Mouse (Mus musculus): ENCODE results near the gene Inpp5b. TPM values are rescaled to one million over a fixed set of nuclear protein-coding genes. Genes with fewer than 3 reads are reported as not detected.

Inpp5b gene
- polyA plus RNA-seq, 1 experiment from 2014 or later, result 26.1 TPM

GRCm38 (mm10) chr4:124808511-124808910 lies 66.9 kb downstream of the Inpp5b start:
- Histone ChIP-seq H3K36me3 (peaks cover 27% of the 10 kb centered on the region), H3K27ac (replicated peaks) (no peak overlapping the region), H3K9ac (no peak overlapping the region), H3K4me1 (replicated peaks) (peaks cover 12% of the 10 kb centered on the region), H3K27me3 (no peaks in the 10 kb centered on the region), H3K4me2 (no peak overlapping the region), H3K4me3 (no peak overlapping the region), H3K9me3 (no peaks in the 10 kb centered on the region)
- ATAC-seq (ENCODE audit: low FRiP score, low read depth), result no peak
- 85% methylated on average over 5 of the region's 5 CpGs for WGBS

- no peak for ATAC-seq (ENCODE audit: low FRiP score, low read depth)
- whole genome bisulfite sequencing, result 88% methylated on average over 9 of the region's 9 CpGs
These were observed 67.7 kb downstream of the Inpp5b start for GRCm38 (mm10) chr4:124809136-124809883.

GRCm38 (mm10) chr4:124810056-124810455 lies 68.4 kb downstream of the Inpp5b start:
- H3K9ac ChIP-seq, result no peak overlapping the region

More at GRCm38 (mm10) chr4:124809136-124809883, 67.7 kb downstream of the Inpp5b start:
- Histone ChIP-seq H3K4me2 (no peak overlapping the region), H3K4me1 (replicated peaks) (peaks cover 10% of the 10 kb centered on the region), H3K4me3 (no peak overlapping the region), H3K27me3 (no peaks in the 10 kb centered on the region), H3K9ac (no peak overlapping the region), H3K27ac (replicated peaks) (no peak overlapping the region), H3K9me3 (no peaks in the 10 kb centered on the region), H3K36me3 (peaks cover 27% of the 10 kb centered on the region)

GRCm38 (mm10) chr4:124811347-124811975 lies 69.8 kb downstream of the Inpp5b start:
- H3K9ac ChIP-seq, result no peak overlapping the region
- no peak for ATAC-seq (ENCODE audit: low FRiP score, low read depth)
- no peak overlapping the region for H3K4me3 ChIP-seq
- H3K4me2 ChIP-seq, result no peak overlapping the region
- no peaks in the 10 kb centered on the region for H3K27me3 ChIP-seq
- H3K9me3 ChIP-seq, result no peaks in the 10 kb centered on the region
- H3K36me3 ChIP-seq, result peaks cover 7% of the 10 kb centered on the region
- peaks cover 10% of the 10 kb centered on the region for H3K4me1 ChIP-seq (replicated peaks)
- 10% methylated on average over 9 of the region's 9 CpGs for WGBS
- 0 out of 2 replicates have a peak overlapping the region, but pooled peaks have one; percentile 22 for H3K27ac ChIP-seq (replicated peaks)

More at GRCm38 (mm10) chr4:124810056-124810455, 68.4 kb downstream of the Inpp5b start:
- 92% methylated on average over 7 of the region's 7 CpGs for WGBS
- Histone ChIP-seq H3K9me3 (no peaks in the 10 kb centered on the region), H3K36me3 (peaks cover 21% of the 10 kb centered on the region), H3K4me1 (replicated peaks) (peaks cover 10% of the 10 kb centered on the region), H3K4me3 (no peak overlapping the region), H3K4me2 (no peak overlapping the region), H3K27ac (replicated peaks) (no peak overlapping the region), H3K27me3 (no peaks in the 10 kb centered on the region)
- no peak for ATAC-seq (ENCODE audit: low FRiP score, low read depth)

- H3K36me3 ChIP-seq, result peaks cover 2% of the 10 kb centered on the region
- H3K27ac ChIP-seq (replicated peaks), result no peak overlapping the region
- H3K4me2 ChIP-seq, result no peak overlapping the region
- H3K9ac ChIP-seq, result no peak overlapping the region
- H3K9me3 ChIP-seq, result no peaks in the 10 kb centered on the region
- WGBS, result 88% methylated on average over 11 of the region's 11 CpGs
- no peaks in the 10 kb centered on the region for H3K27me3 ChIP-seq
- no peak for ATAC-seq (ENCODE audit: low FRiP score, low read depth)
- no peak overlapping the region for H3K4me3 ChIP-seq
- peaks cover 8% of the 10 kb centered on the region for H3K4me1 ChIP-seq (replicated peaks)
These were observed 74.3 kb downstream of the Inpp5b start for GRCm38 (mm10) chr4:124815901-124816300.

- ATAC-seq (ENCODE audit: low FRiP score, low read depth), result peak; percentile 79; the same call in 1 of the 2 replicates
These were observed 76.2 kb downstream of the Inpp5b start for GRCm38 (mm10) chr4:124817803-124818202.

GRCm38 (mm10) chr4:124818832-124819231 lies 77.2 kb downstream of the Inpp5b start:
- 95% methylated on average over 4 of the region's 4 CpGs for WGBS
- Histone ChIP-seq H3K9ac (no peak overlapping the region), H3K27ac (replicated peaks) (no peak overlapping the region), H3K36me3 (peaks cover 27% of the 10 kb centered on the region), H3K4me3 (no peak overlapping the region), H3K4me2 (no peak overlapping the region), H3K27me3 (no peaks in the 10 kb centered on the region), H3K9me3 (no peaks in the 10 kb centered on the region), H3K4me1 (replicated peaks) (no peaks in the 10 kb centered on the region)
- ATAC-seq (ENCODE audit: low FRiP score, low read depth), result no peak

More at GRCm38 (mm10) chr4:124817803-124818202, 76.2 kb downstream of the Inpp5b start:
- 31% methylated on average over 6 of the region's 6 CpGs for WGBS
- Histone ChIP-seq H3K36me3 (peaks cover 17% of the 10 kb centered on the region), H3K4me3 (no peak overlapping the region), H3K4me1 (replicated peaks) (no peaks in the 10 kb centered on the region), H3K27ac (replicated peaks) (no peak overlapping the region), H3K27me3 (no peaks in the 10 kb centered on the region), H3K4me2 (no peak overlapping the region), H3K9ac (no peak overlapping the region), H3K9me3 (no peaks in the 10 kb centered on the region)

- Histone ChIP-seq H3K27me3 (no peaks in the 10 kb centered on the region), H3K4me2 (no peak overlapping the region), H3K27ac (replicated peaks) (no peak overlapping the region), H3K9me3 (no peaks in the 10 kb centered on the region), H3K4me1 (replicated peaks) (no peaks in the 10 kb centered on the region), H3K9ac (no peak overlapping the region), H3K4me3 (no peak overlapping the region), H3K36me3 (peaks cover 42% of the 10 kb centered on the region)
- WGBS, result 93% methylated on average over 6 of the region's 6 CpGs
- no peak for ATAC-seq (ENCODE audit: low FRiP score, low read depth)
These were observed 83.3 kb downstream of the Inpp5b start for GRCm38 (mm10) chr4:124824967-124825366.

GRCm38 (mm10) chr4:124825371-124825965 lies 83.8 kb downstream of the Inpp5b start:
- Histone ChIP-seq H3K4me1 (replicated peaks) (no peaks in the 10 kb centered on the region), H3K9ac (no peak overlapping the region), H3K4me3 (no peak overlapping the region), H3K36me3 (peaks cover 46% of the 10 kb centered on the region), H3K4me2 (no peak overlapping the region), H3K27me3 (no peaks in the 10 kb centered on the region), H3K27ac (replicated peaks) (no peak overlapping the region), H3K9me3 (no peaks in the 10 kb centered on the region)
- no peak for ATAC-seq (ENCODE audit: low FRiP score, low read depth)
- WGBS, result 96% methylated on average over 21 of the region's 21 CpGs

- H3K9ac ChIP-seq, result no peak overlapping the region
- no peak overlapping the region for H3K4me3 ChIP-seq
- no peak overlapping the region for H3K4me2 ChIP-seq
- WGBS, result 87% methylated on average over 5 of the region's 5 CpGs
- H3K4me1 ChIP-seq (replicated peaks), result no peaks in the 10 kb centered on the region
- no peaks in the 10 kb centered on the region for H3K27me3 ChIP-seq
- H3K36me3 ChIP-seq, result peaks cover 33% of the 10 kb centered on the region
- no peak overlapping the region for H3K27ac ChIP-seq (replicated peaks)
- no peak for ATAC-seq (ENCODE audit: low FRiP score, low read depth)
- H3K9me3 ChIP-seq, result no peaks in the 10 kb centered on the region
These were observed 88.0 kb downstream of the Inpp5b start for GRCm38 (mm10) chr4:124829671-124830070.

GRCm38 (mm10) chr4:124832796-124833195 lies 91.1 kb downstream of the Inpp5b start:
- no peak overlapping the region for H3K4me2 ChIP-seq
- peaks cover 30% of the 10 kb centered on the region for H3K36me3 ChIP-seq
- H3K27ac ChIP-seq (replicated peaks), result no peak overlapping the region
- ATAC-seq (ENCODE audit: low FRiP score, low read depth), result no peak
- WGBS, result 95% methylated on average over 10 of the region's 10 CpGs
- H3K4me1 ChIP-seq (replicated peaks), result no peaks in the 10 kb centered on the region
- H3K27me3 ChIP-seq, result no peaks in the 10 kb centered on the region
- no peaks in the 10 kb centered on the region for H3K9me3 ChIP-seq
- H3K9ac ChIP-seq, result no peak overlapping the region
- no peak overlapping the region for H3K4me3 ChIP-seq

GRCm38 (mm10) chr4:124838035-124838700 lies 96.5 kb downstream of the Inpp5b start:
- Histone ChIP-seq H3K4me1 (replicated peaks) (no peaks in the 10 kb centered on the region), H3K9ac (no peak overlapping the region), H3K27ac (replicated peaks) (no peak overlapping the region), H3K27me3 (no peaks in the 10 kb centered on the region), H3K9me3 (no peaks in the 10 kb centered on the region), H3K4me2 (no peak overlapping the region), H3K4me3 (no peak overlapping the region), H3K36me3 (peaks cover 42% of the 10 kb centered on the region)
- 78% methylated on average over 14 of the region's 14 CpGs for WGBS
- no peak for ATAC-seq (ENCODE audit: low FRiP score, low read depth)

Measured in hindbrain, embryonic 15.5 days (tissue).